Mouse (Mus musculus) spleen, adult 12 weeks (tissue): ENCODE data around the gene Dcaf4.
A peak's percentile ranks its signal among the peaks of the same experiment; 100 is the strongest.

Source experiments
- DNase-seq: peaks from one replicate; pipeline ENCODE4 v3.0.0; 2022; ENCODE audit warnings: low spot score

The Dcaf4 gene

DNA sequence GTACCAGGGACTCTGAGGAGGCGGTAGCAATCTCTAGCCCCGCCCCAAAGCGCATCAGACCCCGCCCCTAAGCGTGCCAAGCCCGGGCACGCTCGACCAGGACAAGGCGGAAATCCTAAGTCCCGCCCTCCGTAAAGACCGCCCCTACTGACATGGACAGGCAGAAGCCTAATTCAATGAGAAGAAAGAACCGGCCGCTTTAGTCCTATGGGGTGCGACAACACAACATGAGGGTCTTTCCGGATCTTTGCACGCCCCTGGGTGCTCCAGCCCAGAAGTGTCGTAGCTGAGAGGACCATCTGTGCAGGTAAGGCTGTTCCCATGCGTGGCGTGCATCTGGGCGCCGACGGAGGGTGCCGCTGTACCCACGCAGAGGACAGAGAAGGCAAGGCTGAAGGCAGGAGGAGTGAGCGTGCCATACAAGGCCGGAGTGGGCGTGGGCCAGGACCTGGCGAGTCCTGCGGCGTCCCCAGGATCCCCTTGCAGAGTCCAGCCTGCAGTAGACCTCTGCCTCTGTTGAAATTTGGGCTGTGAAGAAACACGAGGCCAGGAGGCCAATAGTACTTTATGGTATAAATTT, at the start of gene Dcaf4:
Gene Dcaf4 (plus strand): TSS at position 156 of the 580 bp plus-strand sequence.
- peak; percentile 96 for DNase-seq

DNA sequence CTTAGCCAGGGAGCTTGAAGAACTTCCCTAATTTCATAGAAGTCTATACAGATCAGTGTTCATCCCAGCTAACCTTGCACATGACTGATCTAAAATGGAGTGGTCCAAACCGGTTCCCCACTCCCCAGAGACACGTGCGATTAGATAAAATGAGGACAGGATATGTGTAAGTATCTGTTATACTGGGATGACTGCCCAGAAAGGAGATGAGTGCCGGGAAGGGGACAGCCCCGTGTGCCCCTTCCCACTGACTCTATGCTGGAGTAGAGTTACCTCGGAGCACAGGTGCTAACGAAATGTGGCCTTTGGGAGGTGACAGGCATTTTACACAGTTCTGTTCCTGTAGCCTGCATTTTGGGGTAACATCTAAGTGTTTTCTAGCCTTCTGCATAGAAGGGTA, 48.5 kb upstream of the Dcaf4 start:
- DNase-seq, result no peak

DNA sequence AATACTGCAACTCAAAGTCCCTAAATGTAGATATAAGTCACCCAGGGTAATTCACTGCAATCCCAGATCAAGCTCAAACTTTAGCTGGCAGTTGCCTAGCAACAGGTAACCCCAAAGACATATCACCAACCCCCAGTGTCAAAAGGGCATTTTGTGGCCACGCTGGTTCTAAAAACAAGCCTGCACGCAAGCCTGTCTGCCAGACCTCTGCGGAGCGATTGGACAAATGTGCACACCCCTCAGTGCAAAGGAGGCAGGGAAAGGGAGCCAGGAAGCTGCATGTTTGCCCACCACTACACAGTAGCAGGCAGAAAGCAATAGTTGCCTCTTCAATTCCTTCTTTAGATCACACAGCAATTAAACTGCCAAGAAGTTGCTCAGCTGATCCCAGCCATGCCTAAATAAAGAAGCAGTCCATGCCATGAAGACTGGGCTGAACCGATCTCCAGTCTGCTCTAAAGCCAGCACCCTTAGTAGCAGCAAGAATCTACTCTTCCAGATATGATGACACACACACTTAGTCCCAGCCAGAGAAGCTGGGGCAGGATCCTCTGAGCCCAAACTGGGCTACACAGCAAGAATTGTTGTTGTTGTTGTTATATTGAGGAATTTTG, 46.2 kb upstream of the Dcaf4 start:
- no peak for DNase-seq

DNA sequence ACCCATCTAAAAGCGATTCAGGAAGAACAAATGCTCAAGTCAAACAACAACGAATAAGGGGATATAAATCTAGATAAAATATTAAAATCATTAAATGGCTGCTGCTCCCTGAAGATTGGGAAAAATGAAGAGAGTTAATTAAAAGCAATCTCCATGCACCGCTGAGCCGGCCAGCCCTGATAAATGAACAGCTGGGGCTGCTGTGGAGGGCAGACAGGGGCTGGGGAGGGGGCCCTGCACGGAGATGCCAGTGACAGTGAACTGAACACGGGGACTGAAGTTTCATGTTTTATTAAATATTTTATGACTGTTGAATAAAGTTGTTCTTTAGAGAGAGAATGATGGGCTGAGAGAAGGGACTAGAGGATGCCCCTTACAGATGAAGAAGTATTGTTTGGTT, 44.8 kb upstream of the Dcaf4 start:
- no peak for DNase-seq

DNA sequence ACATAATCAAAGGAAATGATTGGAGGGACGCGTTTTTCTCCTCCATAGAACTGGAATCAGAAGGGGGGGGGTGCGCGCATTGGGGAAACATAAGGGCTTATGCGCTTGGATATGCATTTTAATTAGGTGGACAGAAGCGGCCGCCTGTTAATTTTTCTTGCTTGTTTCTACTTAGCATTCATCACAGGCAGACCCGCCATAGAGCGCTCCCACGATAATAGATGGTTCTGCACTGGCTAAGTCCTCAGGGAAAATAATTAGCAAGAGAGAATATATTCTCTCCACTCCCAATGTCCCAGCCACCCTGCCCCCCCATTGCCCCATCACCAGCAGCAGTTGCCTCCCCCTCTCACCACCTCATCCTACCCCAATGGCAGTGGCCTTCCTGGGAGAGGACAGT, 44.0 kb upstream of the Dcaf4 start:
- DNase-seq, result no peak

DNA sequence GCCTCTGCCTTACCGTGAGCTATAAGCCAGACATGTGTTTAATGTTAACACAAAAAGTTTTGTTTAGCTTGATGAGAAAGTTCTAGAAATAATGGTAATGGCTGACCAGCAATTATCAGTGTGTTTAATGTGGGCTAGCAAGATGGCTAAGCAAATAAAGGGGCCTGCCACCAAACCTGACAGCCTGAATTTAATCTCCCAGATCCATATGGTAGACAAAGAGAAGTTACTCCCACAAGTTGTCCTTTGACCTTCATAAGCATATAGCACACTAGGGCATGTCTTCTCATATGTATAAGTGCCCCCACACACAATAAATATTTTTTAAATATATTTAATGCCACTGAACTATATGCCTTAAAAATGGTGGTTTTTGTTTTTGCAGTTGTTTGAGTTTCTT, 41.1 kb upstream of the Dcaf4 start:
- no peak for DNase-seq

DNA sequence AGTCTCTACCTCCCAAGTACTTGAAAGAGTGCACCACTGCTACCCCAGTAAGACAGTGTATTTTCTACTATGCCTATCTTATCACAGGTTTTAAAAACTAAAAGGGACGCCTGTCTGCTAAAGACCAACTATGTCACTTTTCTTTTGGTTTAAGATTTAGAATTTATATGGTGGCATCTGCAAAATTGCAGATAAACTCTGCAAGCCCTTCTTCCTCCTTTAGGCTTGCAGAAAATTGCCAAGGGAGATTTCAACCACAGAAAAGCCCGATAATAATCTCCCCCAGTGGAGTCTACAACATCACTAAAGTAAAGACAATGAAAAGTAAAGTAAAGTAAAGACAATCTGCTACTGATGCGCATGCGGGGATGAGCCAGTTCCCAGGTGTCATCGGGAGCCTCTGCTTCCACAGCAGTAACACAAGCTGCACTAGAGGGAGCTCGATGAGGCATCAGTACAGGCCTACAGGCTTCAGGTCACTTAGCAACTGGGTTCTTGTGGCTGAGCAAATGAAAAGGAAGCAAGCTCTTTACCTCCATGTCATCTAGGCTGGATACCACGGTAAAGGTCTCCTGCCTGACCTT, 40.4 kb upstream of the Dcaf4 start:
- no peak for DNase-seq

DNA sequence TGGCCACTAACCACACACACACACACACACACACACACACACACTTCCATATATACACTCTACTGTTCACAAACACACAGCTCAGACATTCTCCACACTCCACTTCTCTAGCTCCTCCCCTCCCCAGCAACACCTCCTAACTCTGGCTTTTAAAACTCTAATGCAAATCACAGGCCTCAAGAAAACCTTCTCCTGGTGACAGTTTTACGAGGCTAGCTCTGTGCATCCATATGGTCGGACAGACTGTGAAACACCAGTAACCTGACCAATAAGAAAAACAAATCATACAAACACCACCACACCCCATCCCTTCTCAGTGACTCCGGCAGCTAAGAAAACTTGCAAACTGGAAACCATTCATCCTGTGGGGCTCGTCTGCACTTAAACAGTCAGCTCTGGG, 38.8 kb upstream of the Dcaf4 start:
- DNase-seq, result no peak

DNA sequence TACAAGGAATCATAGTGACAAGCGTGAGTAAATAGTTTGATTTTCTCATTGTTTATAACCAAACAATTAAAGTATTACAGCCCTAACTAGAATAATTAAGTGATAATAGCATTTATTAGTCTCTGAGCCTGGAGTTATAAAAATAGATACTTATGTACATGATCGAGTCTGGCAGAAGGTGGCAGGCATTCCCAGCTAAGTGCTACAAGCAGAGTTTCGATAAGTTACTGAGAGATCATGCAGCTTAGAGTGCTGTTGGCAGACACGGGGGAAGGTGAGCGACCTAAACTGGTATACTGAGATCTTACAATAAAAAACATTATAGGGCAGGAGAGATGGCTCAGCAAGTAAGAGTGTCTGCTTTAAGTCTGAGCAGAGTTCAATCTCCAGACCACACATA, 36.6 kb upstream of the Dcaf4 start:
- no peak for DNase-seq

DNA sequence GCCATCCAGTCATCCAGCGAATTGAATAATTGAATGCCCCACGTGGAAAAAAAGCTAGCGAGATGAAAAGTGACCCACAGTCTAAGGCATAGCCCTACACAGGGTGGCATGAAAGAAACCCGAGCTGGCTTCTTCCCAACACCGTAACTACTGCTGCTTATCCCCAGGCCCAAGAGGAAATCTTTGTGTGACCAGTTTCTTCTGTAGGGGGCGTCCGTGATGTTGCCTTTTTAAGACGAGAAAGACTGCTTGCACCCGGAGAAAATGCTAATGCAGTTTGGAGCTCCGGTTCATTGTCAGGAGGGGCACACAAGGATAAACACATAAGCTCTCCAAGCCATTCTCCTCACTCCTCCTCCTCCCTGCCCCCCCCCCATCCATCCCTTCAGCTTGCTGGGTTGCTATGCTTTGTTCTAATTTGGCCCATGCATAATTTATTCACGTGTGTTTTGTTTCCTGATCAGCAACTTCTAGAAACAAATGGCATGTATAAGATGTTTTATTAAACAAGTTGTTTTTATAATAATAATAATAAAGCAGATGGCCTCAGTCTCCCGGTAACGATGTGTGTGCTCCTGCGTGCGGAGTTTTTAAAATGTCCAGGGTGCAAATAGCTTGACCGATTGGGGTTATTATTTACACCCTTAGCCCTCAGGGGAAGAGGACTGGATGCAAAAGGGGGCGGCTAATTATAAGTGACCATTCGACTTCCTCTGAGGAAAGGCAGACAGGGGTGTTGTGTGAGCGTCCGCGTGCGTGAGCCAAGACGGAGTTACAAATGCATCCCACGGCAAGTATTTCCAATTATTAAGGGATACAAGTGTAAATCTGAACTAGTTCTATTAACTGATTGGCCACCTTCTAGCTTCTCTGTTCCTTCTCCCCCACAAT, 35.2 kb upstream of the Dcaf4 start:
- no peak for DNase-seq

DNA sequence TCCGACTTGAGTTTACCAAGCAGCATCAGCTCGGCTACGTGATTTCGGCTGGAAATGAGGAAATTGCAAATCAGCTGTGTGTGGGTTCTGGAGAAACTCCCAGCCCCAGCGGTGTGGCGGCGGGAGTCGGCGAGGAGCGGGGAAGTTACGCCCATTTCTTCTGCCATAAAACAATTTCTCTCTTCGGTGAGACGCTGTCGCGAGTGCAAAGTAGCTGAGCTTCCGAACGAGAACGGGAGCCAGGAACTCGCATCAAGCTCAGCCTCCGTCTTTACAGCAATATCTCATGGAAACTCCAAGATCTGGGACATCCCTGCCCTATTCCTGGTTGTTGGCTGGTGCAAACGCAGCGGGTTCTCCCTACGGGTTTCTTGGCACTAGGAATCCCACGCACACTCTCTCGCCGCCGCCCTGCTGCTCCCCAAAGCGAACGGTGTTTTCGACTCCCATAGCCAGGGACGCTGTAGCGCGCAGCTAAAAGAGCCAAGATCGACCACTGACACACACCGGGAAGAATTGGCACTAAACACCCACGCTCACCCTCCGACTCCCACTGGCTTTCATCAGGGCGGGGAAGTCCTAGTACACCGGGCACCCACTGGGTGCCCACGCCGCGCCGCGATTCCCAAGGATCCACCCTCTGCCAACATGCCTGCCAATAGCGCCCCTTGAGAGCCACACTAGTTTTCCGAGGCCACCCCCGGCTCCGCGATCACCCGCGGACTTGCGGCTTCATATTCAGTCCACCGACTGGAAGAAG, 34.2 kb upstream of the Dcaf4 start:
- peak; percentile 23 for DNase-seq

DNA sequence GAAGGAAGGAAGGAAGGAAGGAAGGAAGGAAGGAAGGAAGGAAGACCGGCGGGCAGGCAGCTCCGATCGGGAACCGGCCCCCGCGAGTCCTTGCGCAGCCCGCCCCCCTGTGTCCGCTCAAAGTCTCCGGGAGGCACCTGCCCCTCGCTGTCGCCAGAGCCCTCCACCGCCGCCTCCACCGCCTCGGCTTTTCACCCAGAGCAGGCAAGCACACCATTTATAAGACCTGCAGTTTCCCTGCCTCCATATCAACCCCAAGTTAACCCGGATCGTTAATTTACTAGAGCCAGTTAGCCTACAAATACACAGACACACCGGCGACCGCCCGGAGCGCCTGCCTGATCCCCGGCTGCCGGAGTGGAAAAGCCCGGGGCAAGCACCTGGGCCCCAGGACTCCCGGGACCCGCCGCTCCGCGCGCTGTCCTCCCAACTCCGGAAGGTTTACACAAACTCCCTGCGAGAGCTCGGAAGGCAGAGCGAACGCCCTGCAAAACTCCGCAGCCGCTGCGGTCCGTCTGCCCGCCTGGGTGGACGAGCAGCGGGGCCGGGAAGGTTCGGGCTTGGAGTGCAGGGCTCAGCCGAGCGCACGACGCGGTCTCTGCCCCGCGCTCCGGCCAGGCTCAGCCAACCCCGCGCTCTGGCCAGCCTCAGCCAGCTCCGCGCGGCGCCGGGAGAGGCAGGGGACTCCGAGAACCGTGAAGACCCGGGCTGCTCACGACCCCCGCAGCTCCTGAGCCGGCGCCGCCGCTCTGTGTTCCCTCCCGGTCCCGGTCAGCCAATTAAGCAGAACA, 33.4 kb upstream of the Dcaf4 start:
- peak; percentile 56 for DNase-seq

DNA sequence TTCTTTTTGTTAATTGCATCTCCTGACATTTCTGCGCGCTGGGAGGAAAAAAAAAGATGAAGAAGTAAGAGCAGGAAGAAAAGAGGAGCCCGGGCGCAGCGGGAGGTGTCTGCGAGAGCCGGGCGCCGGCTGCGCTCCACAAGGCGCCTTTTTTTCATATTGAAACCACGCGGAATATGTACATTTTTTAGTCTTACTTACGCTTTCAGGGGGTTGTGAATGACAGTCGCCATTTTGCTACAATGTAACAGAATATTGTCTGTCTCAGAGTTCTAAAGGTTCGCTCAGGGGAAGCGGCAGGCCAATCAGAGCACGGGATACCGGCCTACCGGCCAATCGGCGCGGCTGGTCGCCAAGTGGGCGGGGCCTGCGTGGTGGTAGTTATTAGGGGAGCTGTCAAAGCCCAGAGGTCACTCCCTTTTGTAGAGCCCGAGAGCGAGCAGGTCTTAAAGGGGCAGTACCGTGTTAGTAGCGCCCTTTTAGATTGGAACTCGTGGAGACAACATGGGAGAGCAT, 32.7 kb upstream of the Dcaf4 start, which contains the start of gene Dpf3:
Gene Dpf3 (minus strand): TSS at position 241 of the 516 bp plus-strand sequence.
- DNase-seq, result peak; percentile 97

DNA sequence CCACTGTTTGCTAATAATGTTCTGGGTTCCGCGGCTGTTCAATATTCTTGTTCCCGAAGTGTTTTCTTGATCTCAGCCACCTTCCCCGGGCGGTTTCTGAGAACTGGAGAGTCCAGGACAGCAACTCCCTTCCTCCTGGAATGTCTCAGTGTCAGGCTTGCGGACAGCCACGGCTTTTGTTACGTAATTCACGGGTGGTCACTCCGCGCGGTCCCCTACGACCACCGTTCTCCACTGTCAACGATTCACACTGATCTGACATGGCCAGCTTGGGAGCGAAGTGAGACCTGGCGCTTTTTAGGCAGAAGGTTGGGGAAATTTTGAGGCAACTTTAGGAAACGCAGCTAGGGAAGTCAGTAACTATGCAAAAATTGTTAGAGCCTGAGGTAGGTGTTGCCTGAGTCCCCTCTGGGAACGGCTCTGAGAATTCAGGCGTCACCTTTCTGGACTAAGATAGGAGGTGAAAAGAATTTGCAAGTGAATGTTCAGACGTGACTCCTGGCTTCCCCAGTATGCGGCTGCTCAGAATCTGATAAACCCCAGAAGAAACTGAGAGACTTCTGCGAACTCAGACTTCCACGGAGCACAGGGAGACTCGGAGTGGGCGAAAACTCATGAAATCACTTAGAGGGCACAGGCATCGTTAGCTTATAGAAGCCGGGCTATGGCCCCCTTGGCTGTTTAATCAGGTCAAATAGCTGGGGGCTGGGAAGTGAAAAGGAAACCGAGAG, 31.9 kb upstream of the Dcaf4 start:
- peak; percentile 29 for DNase-seq

DNA sequence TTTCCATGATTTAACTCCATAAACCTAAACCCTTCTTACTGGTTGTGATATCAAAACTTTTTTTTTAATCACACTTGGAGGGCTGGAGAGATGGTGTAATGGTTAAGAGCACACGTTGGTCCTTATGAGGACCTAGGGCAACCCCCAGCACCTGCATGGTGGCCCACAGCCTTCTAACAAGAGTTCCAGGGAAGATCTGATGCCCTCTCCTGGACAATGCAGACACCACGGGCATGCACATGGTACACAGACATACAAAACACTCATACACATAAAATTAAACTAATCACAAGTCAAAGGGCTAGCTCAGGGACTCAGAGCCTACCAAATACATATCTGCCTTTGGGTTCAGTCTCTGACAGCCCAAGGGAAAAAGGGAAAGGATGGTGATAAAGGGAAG, 30.5 kb upstream of the Dcaf4 start:
- DNase-seq, result no peak

DNA sequence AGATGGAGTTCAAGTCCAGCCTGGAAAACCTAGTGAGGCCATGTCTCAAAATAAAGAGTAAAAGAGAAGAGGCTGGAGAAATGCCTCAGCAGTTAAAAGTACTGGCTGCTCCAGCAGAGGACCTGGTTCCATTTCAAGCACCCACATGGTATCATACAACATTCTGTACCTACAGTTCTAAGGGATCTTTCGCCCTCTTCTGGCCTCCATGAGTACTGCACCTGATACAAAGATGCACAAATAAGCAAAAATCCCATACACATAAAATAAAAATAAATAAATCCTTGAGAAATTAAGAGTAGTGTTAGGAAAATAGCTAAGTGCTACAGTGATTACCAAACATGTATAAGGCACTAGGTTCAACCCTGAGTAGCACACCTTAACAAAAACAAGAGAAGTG, 28.7 kb upstream of the Dcaf4 start:
- no peak for DNase-seq

DNA sequence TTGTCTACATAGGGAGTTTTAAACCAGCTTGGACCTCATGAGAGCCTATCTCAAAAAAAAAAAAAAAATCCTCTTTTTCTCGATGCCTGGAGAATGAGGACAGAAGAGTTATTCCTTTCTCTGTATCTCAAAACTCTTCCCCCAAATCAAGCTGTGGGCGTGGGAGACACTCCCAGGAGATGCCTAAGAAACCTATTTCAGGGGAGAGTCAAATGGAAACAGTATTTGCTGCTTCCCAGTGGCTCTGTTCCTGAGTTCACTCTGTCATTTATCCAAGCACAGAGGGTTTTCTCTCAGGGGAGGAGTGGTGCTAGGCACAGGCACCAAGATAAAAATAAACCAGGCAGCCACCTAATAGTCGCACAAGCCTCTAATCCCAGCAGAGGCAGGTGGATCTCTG, 27.5 kb upstream of the Dcaf4 start:
- DNase-seq, result no peak

DNA sequence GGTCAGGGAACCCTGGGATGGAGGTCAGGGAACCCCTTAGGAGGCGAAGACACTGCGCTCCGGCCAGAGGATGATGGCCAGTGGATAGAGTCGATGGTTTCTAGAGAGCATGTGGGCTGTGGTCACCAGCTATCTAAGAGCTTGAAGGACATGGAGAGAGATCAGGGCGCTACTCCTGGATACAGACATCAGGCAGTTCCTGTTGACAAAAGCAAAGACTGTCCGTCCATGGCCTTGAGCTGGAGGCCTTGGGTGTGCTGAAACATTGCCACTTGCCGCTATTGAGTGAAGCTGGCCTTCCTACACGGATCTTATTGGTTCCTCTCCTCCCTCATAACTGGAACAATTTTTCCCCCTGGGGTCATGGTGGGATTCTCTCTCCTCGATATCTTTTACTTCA, 26.1 kb upstream of the Dcaf4 start:
- no peak for DNase-seq

DNA sequence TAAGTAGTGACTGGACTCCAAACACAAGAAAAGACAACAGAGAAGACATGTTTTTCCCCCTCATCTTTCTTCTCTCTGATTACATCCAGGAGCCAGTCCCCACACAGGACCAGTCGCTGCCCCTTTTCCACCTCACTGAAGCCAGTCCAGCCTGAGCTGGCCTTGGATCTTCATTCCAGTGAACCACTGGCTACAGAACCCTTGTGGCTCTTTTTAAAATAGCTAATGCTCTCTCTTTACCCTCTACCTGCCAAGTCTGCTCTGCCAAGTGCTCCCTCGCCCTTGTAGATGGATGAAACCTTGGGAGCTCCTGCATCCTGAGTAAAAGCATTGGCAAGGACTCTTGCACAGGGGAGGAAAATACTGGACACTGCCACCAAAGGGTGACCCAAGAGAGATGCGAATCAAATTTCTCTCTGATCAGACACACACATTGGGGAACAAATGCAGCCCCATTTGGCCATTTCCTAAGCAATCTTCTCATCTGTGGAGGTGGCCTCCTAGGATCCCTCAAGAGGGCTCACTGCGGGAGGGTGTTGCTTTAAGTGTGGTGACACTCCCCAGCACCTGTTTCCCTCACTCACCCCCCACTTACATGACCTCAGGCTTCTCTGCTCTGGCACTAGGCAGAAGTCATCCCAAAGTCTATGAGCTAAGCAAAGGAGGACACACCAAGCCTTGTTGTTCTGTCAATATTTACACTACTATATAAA, 24.9 kb upstream of the Dcaf4 start:
- no peak for DNase-seq

DNA sequence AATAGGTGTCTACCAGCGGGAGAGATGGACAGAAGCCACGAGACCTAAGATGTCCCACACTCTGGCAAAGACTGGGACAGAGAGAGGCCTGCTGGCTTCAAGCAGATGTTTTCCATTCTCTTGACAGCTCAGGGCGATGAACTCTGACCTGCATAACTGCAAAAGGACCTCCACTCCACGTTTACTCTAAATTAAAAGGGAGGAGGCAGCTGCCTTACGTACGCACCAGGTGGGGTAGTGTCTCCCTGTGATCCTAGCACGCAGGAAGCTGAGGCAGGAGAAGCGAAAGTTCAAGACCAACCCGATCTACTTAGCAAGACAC, 24.3 kb upstream of the Dcaf4 start:
- DNase-seq, result no peak
